Mouse (Mus musculus) hindbrain, embryonic 15.5 days (tissue): ENCODE results near the gene Ccl27a. TPM values are rescaled to one million over a fixed set of nuclear protein-coding genes. Genes with fewer than 3 reads are reported as not detected.

ENCODE experiments used
- ATAC-seq: fragments of 200-750 bp; cut with Nextera tagmentation; 2 replicates; pipeline ENCODE4 v1.8.0; 2017; ENCODE audit warnings: low read depth, moderate number of reproducible peaks, moderate TSS enrichment; ENCODE audit not compliant: low FRiP score
- H3K27ac ChIP-seq: fragments of 300-500 bp; sonication (generic); replicated peaks from 2 replicates; pipeline ENCODE4 v1.5.1; 2015; ENCODE audit warnings: mild to moderate bottlenecking, inconsistent platforms
- H3K27me3 ChIP-seq: fragments of 300-500 bp; sonication (generic); 2 replicates; pipeline ENCODE4 v1.6.1; 2015; ENCODE audit warnings: control low read depth, inconsistent platforms
- H3K36me3 ChIP-seq: fragments of 300-500 bp; sonication (generic); 2 replicates; pipeline ENCODE4 v1.6.1; 2015; ENCODE audit warnings: control low read depth, inconsistent platforms
- H3K4me1 ChIP-seq: fragments of 300-500 bp; sonication (generic); replicated peaks from 2 replicates; pipeline ENCODE4 v1.6.1; 2015; ENCODE audit warnings: control low read depth, inconsistent platforms
- H3K4me2 ChIP-seq: fragments of 300-500 bp; sonication (generic); 2 replicates; pipeline ENCODE4 v1.6.1; 2015; ENCODE audit warnings: moderate library complexity, mild to moderate bottlenecking, inconsistent platforms
- H3K4me3 ChIP-seq: fragments of 300-500 bp; sonication (generic); 2 replicates; pipeline ENCODE4 v1.5.1; 2015; ENCODE audit warnings: mild to moderate bottlenecking, inconsistent platforms
- H3K9ac ChIP-seq: fragments of 300-500 bp; sonication (generic); 2 replicates; pipeline ENCODE4 v1.6.1; 2015; ENCODE audit warnings: inconsistent platforms
- H3K9me3 ChIP-seq: fragments of 300-500 bp; sonication (generic); 2 replicates; pipeline ENCODE4 v1.6.1; 2016; ENCODE audit warnings: control low read depth, inconsistent platforms
- WGBS: fragments of 180-500 bp; shearing (Covaris S2); methylation state at CpG from one replicate; pipeline ENCODE4 v1.1.7; 2015; 5-methylcytosine and 5-hydroxymethylcytosine counted together
- polyA plus RNA-seq: library from polyadenylated mRNA; unstranded; fragments of >200 nt; fragmentation: Nextera tagmentation; extraction: Ambion mirVana; gene quantifications from 2 replicates; pipeline ENCODE4 v1.2.1, GENCODE M21; 2015

Gene Ccl27a
- polyA plus RNA-seq, 1 experiment from 2014 or later = 281 TPM

DNA sequence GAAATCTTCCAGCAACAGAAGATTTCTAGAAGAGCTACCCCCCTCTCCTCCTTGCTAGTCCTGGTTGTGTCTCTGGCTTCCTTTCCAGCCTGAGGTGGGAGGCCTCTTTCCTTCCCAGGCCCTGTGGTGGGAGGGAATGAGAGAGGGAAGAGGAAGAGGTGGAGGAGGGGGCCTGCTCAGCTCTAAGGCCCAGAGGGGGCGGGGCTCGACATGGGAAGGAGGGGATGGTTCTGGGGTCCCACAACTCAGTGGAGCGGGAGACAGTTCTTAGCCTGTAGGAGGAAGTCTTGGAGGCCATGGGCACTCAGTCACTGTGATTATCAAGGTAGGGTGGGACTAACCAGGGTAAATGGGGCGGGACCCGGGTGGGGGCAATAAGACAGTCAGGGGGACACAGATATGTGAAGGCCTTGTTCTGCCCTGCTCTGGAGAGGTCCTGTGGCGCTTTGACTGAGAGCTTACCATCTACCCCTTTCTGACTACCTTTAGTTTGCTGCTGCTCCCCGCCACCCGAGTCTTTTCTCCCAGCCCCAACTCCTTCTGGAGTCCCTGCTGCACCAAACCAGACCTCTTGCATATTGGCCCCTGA lies 11.9 kb downstream of the Ccl27a start:
- H3K4me1 ChIP-seq = peaks cover 30% of the 10 kb centered on the region
- H3K27me3 ChIP-seq = no peaks in the 10 kb centered on the region
- H3K36me3 ChIP-seq = 0 out of 2 replicates have a peak, but pooled peaks cover 2% of the 10 kb centered on the region
- 51% methylated on average over 8 of the region's 8 CpGs for WGBS
- peak overlapping the region; percentile 48 for H3K27ac ChIP-seq
- H3K9me3 ChIP-seq = no peaks in the 10 kb centered on the region
- H3K9ac ChIP-seq = no peak overlapping the region
- peak overlapping the region; percentile 48; the same call in 1 of the 2 replicates for H3K4me2 ChIP-seq
- no peak overlapping the region for H3K4me3 ChIP-seq
- ATAC-seq = 0 out of 2 replicates have a peak, but pooled peaks have one; percentile 28

DNA sequence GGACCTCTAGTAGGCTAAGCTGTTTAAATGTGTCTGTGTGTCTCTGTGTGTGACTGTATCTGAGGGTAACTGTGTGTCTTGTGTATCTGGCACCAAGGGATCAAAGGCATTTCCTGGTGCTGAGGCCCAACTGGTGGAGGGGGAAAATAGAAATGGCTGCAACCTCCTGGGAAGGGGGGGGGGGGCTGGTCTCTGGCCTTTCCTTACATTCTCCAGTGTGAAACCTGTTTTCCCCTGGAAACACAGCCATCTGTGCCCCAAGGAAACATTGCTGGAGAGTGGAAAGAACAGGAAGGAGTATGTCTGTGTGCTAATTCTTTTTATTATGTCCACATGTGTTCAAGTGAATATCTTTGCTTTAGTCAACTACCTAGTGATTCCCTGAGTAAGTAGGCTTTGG lies 12.4 kb downstream of the Ccl27a start:
- H3K27me3 ChIP-seq = no peaks in the 10 kb centered on the region
- no peaks in the 10 kb centered on the region for H3K9me3 ChIP-seq
- H3K4me2 ChIP-seq = peak overlapping the region; percentile 48
- H3K36me3 ChIP-seq = 0 out of 2 replicates have a peak, but pooled peaks cover 2% of the 10 kb centered on the region
- H3K4me3 ChIP-seq = no peak overlapping the region
- no peak overlapping the region for H3K9ac ChIP-seq
- ATAC-seq = no peak
- peaks cover 32% of the 10 kb centered on the region for H3K4me1 ChIP-seq
- peak overlapping the region; percentile 48 for H3K27ac ChIP-seq

DNA sequence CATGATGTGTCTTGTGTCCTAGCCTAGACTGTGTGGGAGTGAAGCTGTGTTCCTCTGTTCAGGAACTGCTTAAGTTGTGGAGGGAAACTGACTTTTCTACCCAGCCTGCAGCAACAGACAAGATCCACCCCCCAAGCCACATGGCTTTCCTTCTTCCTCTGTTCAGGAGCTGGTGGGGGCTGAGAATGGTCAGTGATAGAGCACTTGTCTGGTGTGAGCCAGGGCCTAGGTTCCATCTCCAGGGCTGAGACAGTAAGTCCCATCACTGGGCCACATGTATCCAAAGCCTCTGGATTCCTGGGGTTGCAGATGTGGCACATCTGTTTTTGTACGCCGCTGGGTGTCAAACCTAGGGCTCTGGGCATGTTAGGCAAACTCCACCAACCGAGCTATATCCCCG lies 13.1 kb downstream of the Ccl27a start:
- H3K9me3 ChIP-seq = no peaks in the 10 kb centered on the region
- H3K9ac ChIP-seq = peak overlapping the region; percentile 14; the same call in 1 of the 2 replicates
- peak overlapping the region; percentile 25; the same call in 1 of the 2 replicates for H3K4me3 ChIP-seq
- 0 out of 2 replicates have a peak, but pooled peaks cover 2% of the 10 kb centered on the region for H3K36me3 ChIP-seq
- ATAC-seq = peak; percentile 10; the same call in 1 of the 2 replicates
- peaks cover 38% of the 10 kb centered on the region for H3K4me1 ChIP-seq
- peak overlapping the region; percentile 48 for H3K4me2 ChIP-seq
- peak overlapping the region; percentile 16; the same call in 1 of the 2 replicates for H3K27ac ChIP-seq
- WGBS = 86% methylated on average over 4 of the region's 4 CpGs
- no peaks in the 10 kb centered on the region for H3K27me3 ChIP-seq

DNA sequence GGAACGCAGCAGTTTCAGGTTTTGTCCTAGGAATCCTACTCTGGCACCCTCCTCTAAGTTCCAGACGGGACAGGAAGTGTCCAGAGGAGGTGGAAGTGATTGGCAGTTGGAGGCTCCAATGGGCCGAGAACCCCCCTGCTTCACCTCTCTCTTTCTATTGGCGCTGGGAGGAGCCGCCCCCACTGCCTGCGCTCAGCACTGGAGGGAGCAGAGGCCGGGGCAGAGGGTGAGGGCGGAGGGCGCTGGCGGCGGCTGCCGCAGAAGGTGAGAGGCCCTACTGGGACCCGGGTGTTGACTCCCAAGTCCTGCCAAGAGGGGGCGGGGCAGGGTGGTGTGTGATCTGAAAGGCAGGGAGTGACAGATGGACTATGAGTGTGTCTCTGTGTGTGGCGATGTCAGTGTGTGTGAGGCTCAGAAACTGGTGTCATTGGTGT lies 13.7 kb downstream of the Ccl27a start:
- H3K27ac ChIP-seq = peak overlapping the region; percentile 63
- under 1% methylated on average over 15 of the region's 15 CpGs for WGBS
- H3K9me3 ChIP-seq = no peaks in the 10 kb centered on the region

GRCm38 (mm10) chr4:41759656-41760287 lies 14.3 kb downstream of the Ccl27a start:
- Histone ChIP-seq H3K27me3 (no peaks in the 10 kb centered on the region), H3K9me3 (no peaks in the 10 kb centered on the region), H3K9ac (peak overlapping the region; percentile 14; the same call in 1 of the 2 replicates), H3K4me2 (peak overlapping the region; percentile 48), H3K27ac (peak overlapping the region; percentile 63; the same call in 1 of the 2 replicates), H3K36me3 (0 out of 2 replicates have a peak, but pooled peaks cover 2% of the 10 kb centered on the region), H3K4me3 (peak overlapping the region; percentile 25), H3K4me1 (peaks cover 41% of the 10 kb centered on the region)
- ATAC-seq = no peak
- 49% methylated on average over 6 of the region's 6 CpGs for WGBS

More for the DNA sequence above, 13.7 kb downstream of the Ccl27a start:
- Histone ChIP-seq H3K27me3 (no peaks in the 10 kb centered on the region), H3K36me3 (0 out of 2 replicates have a peak, but pooled peaks cover 2% of the 10 kb centered on the region), H3K4me1 (peaks cover 38% of the 10 kb centered on the region), H3K4me2 (peak overlapping the region; percentile 48), H3K9ac (peak overlapping the region; percentile 14), H3K4me3 (peak overlapping the region; percentile 25)
- ATAC-seq = peak; percentile 68

DNA sequence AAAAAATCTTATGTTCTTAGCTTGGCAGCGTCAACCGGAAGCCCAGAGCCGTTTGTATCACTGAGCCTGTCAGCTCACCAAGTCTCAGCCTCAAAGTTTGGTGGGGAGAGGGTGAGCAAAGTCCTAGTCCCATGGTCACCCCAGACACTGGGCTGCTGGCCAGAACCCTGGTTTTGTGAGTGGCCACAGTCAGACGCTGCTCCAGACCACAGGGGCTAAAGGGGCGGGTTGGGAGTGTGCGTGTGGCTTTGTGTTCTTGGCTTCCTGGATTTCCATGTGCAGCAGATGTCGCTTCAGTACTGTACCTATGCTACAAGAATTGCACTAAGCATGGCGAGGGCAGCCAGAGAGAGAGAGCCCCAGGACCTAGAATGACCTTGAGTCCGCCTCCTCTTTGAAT lies 14.8 kb downstream of the Ccl27a start:
- ATAC-seq = no peak
- no peaks in the 10 kb centered on the region for H3K27me3 ChIP-seq
- no peak overlapping the region for H3K9ac ChIP-seq
- no peak overlapping the region for H3K4me2 ChIP-seq
- peaks cover 44% of the 10 kb centered on the region for H3K4me1 ChIP-seq
- H3K4me3 ChIP-seq = no peak overlapping the region
- no peaks in the 10 kb centered on the region for H3K9me3 ChIP-seq
- WGBS = 82% methylated on average over 9 of the region's 9 CpGs
- no peak overlapping the region for H3K27ac ChIP-seq
- H3K36me3 ChIP-seq = 0 out of 2 replicates have a peak, but pooled peaks cover 2% of the 10 kb centered on the region

DNA sequence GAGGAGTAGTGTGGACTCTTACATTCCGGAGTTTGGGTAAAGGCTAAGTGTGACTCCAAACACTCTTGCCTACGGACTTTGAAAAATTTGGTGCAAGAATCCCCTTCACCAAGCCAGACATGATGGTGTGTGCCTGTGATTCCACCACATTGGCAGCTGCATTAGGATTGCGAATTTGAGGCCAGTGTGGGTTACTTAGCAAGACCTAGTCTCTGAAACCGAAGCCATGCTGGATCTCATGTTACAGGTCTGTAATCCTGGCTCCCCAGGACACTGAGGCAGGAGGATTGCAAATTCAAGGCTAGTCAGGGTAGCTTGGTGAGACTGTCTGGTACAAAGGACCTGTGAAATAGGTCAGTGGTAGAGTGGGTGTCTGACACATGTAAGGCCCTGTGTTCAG lies 15.3 kb downstream of the Ccl27a start:
- H3K4me3 ChIP-seq = no peak overlapping the region
- 95% methylated on average over 4 of the region's 4 CpGs for WGBS
- peaks cover 44% of the 10 kb centered on the region for H3K4me1 ChIP-seq
- H3K27me3 ChIP-seq = no peaks in the 10 kb centered on the region
- H3K36me3 ChIP-seq = 0 out of 2 replicates have a peak, but pooled peaks cover 2% of the 10 kb centered on the region
- H3K27ac ChIP-seq = no peak overlapping the region
- no peak overlapping the region for H3K9ac ChIP-seq
- ATAC-seq = no peak
- no peak overlapping the region for H3K4me2 ChIP-seq
- no peaks in the 10 kb centered on the region for H3K9me3 ChIP-seq

DNA sequence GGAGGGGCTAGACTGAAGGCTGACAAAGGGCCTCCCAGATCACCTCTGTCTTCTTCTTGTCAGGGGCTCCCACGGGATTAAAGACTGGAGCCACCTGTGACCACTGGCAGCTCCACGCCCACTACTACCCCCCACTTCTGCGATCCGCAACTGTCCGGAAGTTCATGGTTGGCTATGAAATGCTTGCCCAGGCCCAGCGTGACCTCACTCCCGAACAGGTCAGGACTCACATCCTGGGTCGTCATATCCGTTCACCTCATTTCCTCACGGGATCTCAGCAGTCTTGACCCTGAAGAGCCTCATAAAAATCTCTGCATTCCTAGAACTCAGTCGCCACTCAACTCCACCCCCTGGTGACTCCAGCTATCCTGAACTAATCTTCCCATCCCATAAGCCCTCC lies 16.0 kb downstream of the Ccl27a start:
- ATAC-seq = no peak
- peaks cover 44% of the 10 kb centered on the region for H3K4me1 ChIP-seq

DNA sequence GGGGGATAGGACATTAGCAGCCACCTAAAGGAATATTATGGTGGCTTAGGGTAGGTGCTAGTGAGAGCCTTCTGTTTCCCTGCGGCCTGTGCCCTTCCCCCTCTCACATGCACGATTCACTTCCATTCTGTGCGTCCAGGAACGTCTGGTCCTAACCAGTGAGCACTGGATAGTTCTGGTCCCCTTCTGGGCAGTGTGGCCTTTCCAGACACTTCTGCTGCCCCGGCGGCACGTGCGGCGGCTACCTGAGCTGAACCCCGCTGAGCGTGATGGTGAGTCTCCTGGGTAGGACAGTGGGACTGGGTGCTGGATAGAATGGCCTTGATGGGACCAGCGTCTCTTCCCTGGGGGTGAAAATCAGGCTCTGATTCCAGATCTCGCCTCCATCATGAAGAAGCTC lies 16.7 kb downstream of the Ccl27a start:
- WGBS = 95% methylated on average over 13 of the region's 13 CpGs
- Histone ChIP-seq H3K27ac (no peak overlapping the region), H3K27me3 (no peaks in the 10 kb centered on the region), H3K4me3 (no peak overlapping the region), H3K36me3 (0 out of 2 replicates have a peak, but pooled peaks cover 2% of the 10 kb centered on the region), H3K9ac (no peak overlapping the region), H3K9me3 (no peaks in the 10 kb centered on the region), H3K4me2 (no peak overlapping the region), H3K4me1 (peaks cover 39% of the 10 kb centered on the region)
- ATAC-seq = no peak

More for the DNA sequence above, 16.0 kb downstream of the Ccl27a start:
- Histone ChIP-seq H3K4me2 (no peak overlapping the region), H3K4me3 (no peak overlapping the region), H3K27me3 (no peaks in the 10 kb centered on the region), H3K9ac (no peak overlapping the region), H3K27ac (no peak overlapping the region), H3K9me3 (no peaks in the 10 kb centered on the region), H3K36me3 (0 out of 2 replicates have a peak, but pooled peaks cover 2% of the 10 kb centered on the region)
- WGBS = 87% methylated on average over 11 of the region's 11 CpGs

- WGBS = 82% methylated on average over 8 of the region's 8 CpGs
- no peaks in the 10 kb centered on the region for H3K9me3 ChIP-seq
- peaks cover 30% of the 10 kb centered on the region for H3K4me1 ChIP-seq
- 0 out of 2 replicates have a peak overlapping the region, but pooled peaks have one; percentile 17 for H3K9ac ChIP-seq
- peak overlapping the region; percentile 75 for H3K4me3 ChIP-seq
- H3K27ac ChIP-seq = no peak overlapping the region; the same call in 1 of the 2 replicates
- 0 out of 2 replicates have a peak, but pooled peaks have one; percentile 2 for ATAC-seq
- H3K27me3 ChIP-seq = no peaks in the 10 kb centered on the region
- peak overlapping the region; percentile 89 for H3K4me2 ChIP-seq
- 0 out of 2 replicates have a peak, but pooled peaks cover 2% of the 10 kb centered on the region for H3K36me3 ChIP-seq
Measured at GRCm38 (mm10) chr4:41756440-41756839, 17.6 kb downstream of the Ccl27a start.

- Histone ChIP-seq H3K9me3 (no peaks in the 10 kb centered on the region), H3K27ac (peak within 1 kb of the TSS; percentile 88)
- ATAC-seq = peak; percentile 81
Measured at GRCm38 (mm10) chr4:41755338-41756305, 18.4 kb downstream of the Ccl27a start, which contains the start of gene Sigmar1. Gene Sigmar1, minus strand, starts transcription at chr4:41756157.

More at GRCm38 (mm10) chr4:41755338-41756305, 18.4 kb downstream of the Ccl27a start, which contains the start of gene Sigmar1:
- Histone ChIP-seq H3K27me3 (no peaks in the 10 kb centered on the region), H3K4me1 (peaks cover 22% of the 10 kb centered on the region), H3K9ac (peak within 1 kb of the TSS; percentile 70), H3K36me3 (0 out of 2 replicates have a peak, but pooled peaks cover 2% of the 10 kb centered on the region), H3K4me2 (peak within 1 kb of the TSS; percentile 89), H3K4me3 (peak within 1 kb of the TSS; percentile 75)
- under 1% methylated on average over 57 of the region's 57 CpGs for WGBS
